Mouse (Mus musculus) forebrain, embryonic 13.5 days (tissue): ENCODE results near the gene Mybph. TPM values are rescaled to one million over a fixed set of nuclear protein-coding genes. Genes with fewer than 3 reads are reported as not detected.

Experiments
- ATAC-seq: fragments of 200-750 bp; cut with Nextera tagmentation; 2 replicates; pipeline ENCODE4 v1.8.0; 2017
- H3K27ac ChIP-seq: fragments of 300-500 bp; sonication (generic); 2 replicates; pipeline ENCODE4 v1.5.1; 2015; ENCODE audit warnings: inconsistent platforms, mild to moderate bottlenecking, moderate library complexity
- H3K27me3 ChIP-seq: fragments of 300-500 bp; sonication (generic); 2 replicates; pipeline ENCODE4 v1.6.1; 2015; ENCODE audit warnings: mild to moderate bottlenecking, inconsistent platforms
- H3K36me3 ChIP-seq: fragments of 300-500 bp; sonication (generic); 2 replicates; pipeline ENCODE4 v1.6.1; 2015; ENCODE audit warnings: mild to moderate bottlenecking, inconsistent platforms; ENCODE audit not compliant: poor library complexity, severe bottlenecking
- H3K4me1 ChIP-seq: fragments of 300-500 bp; sonication (generic); 2 replicates; pipeline ENCODE4 v1.6.1; 2015; ENCODE audit warnings: inconsistent platforms
- H3K4me2 ChIP-seq: fragments of 300-500 bp; sonication (generic); 2 replicates; pipeline ENCODE4 v1.6.1; 2015; ENCODE audit warnings: inconsistent platforms, mild to moderate bottlenecking, moderate library complexity
- H3K4me3 ChIP-seq: fragments of 300-500 bp; sonication (generic); 2 replicates; pipeline ENCODE4 v1.5.1; 2015; ENCODE audit warnings: mild to moderate bottlenecking, inconsistent platforms
- H3K9ac ChIP-seq: fragments of 300-500 bp; sonication (generic); 2 replicates; pipeline ENCODE4 v1.6.1; 2015; ENCODE audit warnings: mild to moderate bottlenecking, inconsistent platforms
- H3K9me3 ChIP-seq: fragments of 300-500 bp; sonication (generic); replicated peaks from 2 replicates; pipeline ENCODE4 v1.6.1; 2016; ENCODE audit warnings: inconsistent platforms
- WGBS: fragments of 180-500 bp; shearing (Covaris S2); methylation state at CpG from one replicate; pipeline ENCODE4 v1.1.7; 2015; 5-methylcytosine and 5-hydroxymethylcytosine counted together
- polyA plus RNA-seq: library from polyadenylated mRNA; unstranded; fragments of >200 nt; fragmentation: Nextera tagmentation; extraction: Ambion mirVana; gene quantifications from 2 replicates; pipeline ENCODE4 v1.2.1, GENCODE M21; 2015

Mybph gene
- polyA plus RNA-seq, 1 experiment from 2014 or later, result not detected

DNA sequence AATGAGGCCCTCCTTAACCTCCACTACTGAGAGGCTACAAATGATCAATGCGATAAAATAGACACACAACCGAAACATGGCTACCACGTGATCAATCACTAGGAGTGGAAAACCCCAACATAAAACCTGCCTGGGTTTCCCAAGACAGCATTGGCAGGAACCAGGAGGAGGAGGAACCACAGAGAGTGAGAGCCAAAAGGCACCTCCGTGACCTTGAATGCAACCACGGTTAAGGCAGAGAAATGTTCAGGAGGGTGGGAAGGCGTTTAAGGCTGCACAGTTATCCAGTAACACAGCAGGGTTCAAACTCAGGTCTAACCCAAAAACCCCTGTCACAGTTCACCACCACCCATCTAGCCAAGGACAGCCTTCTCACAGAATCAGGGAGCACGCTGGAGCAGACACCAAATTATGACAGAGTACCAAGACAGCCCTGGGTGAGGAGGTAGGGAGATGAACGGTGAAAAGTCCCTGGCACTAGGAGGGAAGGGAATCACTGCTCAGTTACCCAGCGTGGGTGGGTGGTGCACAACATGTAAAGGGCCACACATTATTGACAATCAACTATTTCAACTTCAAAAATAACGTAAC, 37.5 kb downstream of the Mybph start:
- Histone ChIP-seq H3K4me2 (no peak overlapping the region), H3K36me3 (no peaks in the 10 kb centered on the region), H3K27me3 (peaks cover 28% of the 10 kb centered on the region), H3K9me3 (no peaks in the 10 kb centered on the region), H3K4me1 (peaks cover 35% of the 10 kb centered on the region), H3K4me3 (no peak overlapping the region), H3K9ac (no peak overlapping the region), H3K27ac (no peak overlapping the region)
- ATAC-seq, result no peak
- WGBS, result 87% methylated on average over 10 of the region's 10 CpGs

- Histone ChIP-seq H3K4me3 (no peak overlapping the region), H3K27me3 (peaks cover 33% of the 10 kb centered on the region), H3K36me3 (no peaks in the 10 kb centered on the region), H3K9ac (no peak overlapping the region), H3K4me1 (peaks cover 35% of the 10 kb centered on the region), H3K27ac (no peak overlapping the region), H3K4me2 (no peak overlapping the region), H3K9me3 (no peaks in the 10 kb centered on the region)
- no peak for ATAC-seq
- WGBS, result 77% methylated on average over 3 of the region's 3 CpGs
Observed at GRCm38 (mm10) chr1:134231270-134231669, 38.0 kb downstream of the Mybph start.

DNA sequence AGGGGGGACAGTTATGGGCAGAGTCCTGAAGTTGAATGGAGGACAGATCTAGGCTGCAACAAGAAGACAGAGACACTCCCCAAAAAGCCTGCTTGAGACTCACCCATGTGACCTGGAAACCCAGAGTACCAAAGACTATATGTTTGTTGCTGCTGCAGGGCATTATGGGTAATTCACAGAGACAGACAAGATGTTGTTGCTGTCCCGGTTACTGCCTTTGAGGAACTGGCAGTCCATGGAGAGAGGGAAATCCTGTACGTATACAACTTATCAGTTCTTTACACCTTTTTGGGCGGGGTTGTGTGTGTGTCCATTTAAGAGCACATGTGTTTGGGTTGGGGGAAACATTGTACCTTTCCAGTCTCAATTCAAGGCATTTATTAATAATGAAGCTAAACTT, 38.4 kb downstream of the Mybph start:
- no peak overlapping the region for H3K4me3 ChIP-seq
- no peak overlapping the region for H3K27ac ChIP-seq
- H3K4me2 ChIP-seq, result no peak overlapping the region
- no peaks in the 10 kb centered on the region for H3K36me3 ChIP-seq
- H3K27me3 ChIP-seq, result peaks cover 37% of the 10 kb centered on the region
- no peak for ATAC-seq
- H3K9me3 ChIP-seq, result no peaks in the 10 kb centered on the region
- H3K4me1 ChIP-seq, result peaks cover 35% of the 10 kb centered on the region
- no peak overlapping the region for H3K9ac ChIP-seq
- WGBS, result 78% methylated on average over 3 of the region's 3 CpGs

DNA sequence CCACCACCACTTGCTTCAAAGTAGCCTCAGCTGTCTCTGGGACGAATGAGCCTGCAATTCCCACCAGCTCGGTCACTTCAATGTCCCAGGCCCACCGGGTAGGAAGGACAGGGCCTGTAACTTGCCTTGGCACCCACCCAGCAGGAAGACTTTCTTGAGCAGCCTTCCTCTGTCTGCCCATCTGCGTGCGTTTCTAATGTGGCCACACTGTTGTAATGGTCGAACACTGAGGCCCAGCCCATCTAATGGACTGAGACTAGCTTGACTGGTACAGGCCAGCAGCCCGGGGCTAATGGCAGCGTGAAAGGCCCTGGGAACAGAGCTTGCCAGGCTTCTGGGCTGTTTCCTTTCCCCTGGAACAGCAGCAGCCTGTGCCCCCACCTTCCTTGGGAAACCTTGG, 39.1 kb downstream of the Mybph start:
- peak overlapping the region; percentile 78; the same call in 1 of the 2 replicates for H3K4me2 ChIP-seq
- H3K9me3 ChIP-seq, result no peaks in the 10 kb centered on the region
- peaks cover 44% of the 10 kb centered on the region for H3K27me3 ChIP-seq
- ATAC-seq, result no peak
- H3K9ac ChIP-seq, result no peak overlapping the region
- H3K36me3 ChIP-seq, result no peaks in the 10 kb centered on the region
- H3K4me1 ChIP-seq, result peaks cover 35% of the 10 kb centered on the region
- WGBS, result 73% methylated on average over 8 of the region's 8 CpGs
- no peak overlapping the region for H3K4me3 ChIP-seq
- H3K27ac ChIP-seq, result no peak overlapping the region

GRCm38 (mm10) chr1:134232778-134233531, 39.7 kb downstream of the Mybph start:
- H3K4me2 ChIP-seq, result peak overlapping the region; percentile 78
- no peak overlapping the region for H3K9ac ChIP-seq
- no peaks in the 10 kb centered on the region for H3K36me3 ChIP-seq
- no peak overlapping the region for H3K4me3 ChIP-seq
- 43% methylated on average over 12 of the region's 12 CpGs for WGBS
- peaks cover 35% of the 10 kb centered on the region for H3K4me1 ChIP-seq
- H3K27ac ChIP-seq, result no peak overlapping the region
- no peak for ATAC-seq
- peaks cover 50% of the 10 kb centered on the region for H3K27me3 ChIP-seq
- H3K9me3 ChIP-seq, result no peaks in the 10 kb centered on the region

DNA sequence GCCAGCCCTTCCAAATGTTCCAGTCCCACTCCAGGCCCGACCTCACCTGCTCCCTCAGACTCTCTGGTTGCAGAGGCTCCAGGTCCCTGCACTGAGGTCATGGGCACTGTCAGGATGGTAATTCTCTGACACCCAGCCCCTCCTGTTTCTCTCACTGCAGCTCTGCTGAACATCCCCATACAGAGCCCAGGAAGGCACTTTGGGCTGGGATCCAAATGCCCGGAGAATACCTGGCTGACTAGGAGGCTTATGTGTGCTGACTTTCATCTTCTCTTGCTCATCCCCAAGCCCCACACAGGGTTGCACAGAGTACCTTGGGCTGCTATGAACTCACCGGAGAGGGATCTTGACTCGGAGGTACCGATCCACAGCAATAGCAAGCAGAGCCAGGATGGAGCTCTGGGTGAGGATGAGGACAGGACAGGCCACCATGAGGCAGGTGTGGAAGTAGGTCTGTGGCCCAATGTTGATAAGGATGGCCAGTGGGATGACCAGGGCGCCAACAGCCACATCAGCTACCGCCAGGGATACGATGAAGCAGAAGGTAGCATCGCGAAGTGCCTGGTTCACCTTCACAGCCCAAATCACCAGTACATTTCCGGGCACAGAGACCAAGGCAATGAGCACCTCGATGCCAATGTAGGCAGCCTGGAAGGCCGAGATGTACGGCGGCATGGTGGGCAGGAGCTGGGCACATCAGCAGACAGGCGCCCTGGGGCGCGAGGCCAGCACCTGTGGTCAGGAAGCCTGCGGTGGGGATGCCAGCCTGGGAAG, 40.6 kb downstream of the Mybph start:
- Histone ChIP-seq H3K4me2 (peak overlapping the region; percentile 78), H3K9ac (peak overlapping the region; percentile 58), H3K4me3 (peak overlapping the region; percentile 44), H3K36me3 (no peaks in the 10 kb centered on the region), H3K27ac (no peak overlapping the region), H3K9me3 (no peaks in the 10 kb centered on the region), H3K4me1 (peaks cover 35% of the 10 kb centered on the region), H3K27me3 (peaks cover 53% of the 10 kb centered on the region)
- 44% methylated on average over 19 of the region's 19 CpGs for WGBS
- ATAC-seq, result no peak

- ATAC-seq, result peak; percentile 44
- Histone ChIP-seq H3K4me1 (peaks cover 35% of the 10 kb centered on the region), H3K9ac (peak overlapping the region; percentile 58), H3K27ac (no peak overlapping the region), H3K36me3 (no peaks in the 10 kb centered on the region), H3K27me3 (peaks cover 55% of the 10 kb centered on the region), H3K9me3 (no peaks in the 10 kb centered on the region), H3K4me2 (peak overlapping the region; percentile 78), H3K4me3 (peak overlapping the region; percentile 44)
- WGBS, result 1% methylated on average over 41 of the region's 41 CpGs
Observed at GRCm38 (mm10) chr1:134234455-134235390, 41.5 kb downstream of the Mybph start.

DNA sequence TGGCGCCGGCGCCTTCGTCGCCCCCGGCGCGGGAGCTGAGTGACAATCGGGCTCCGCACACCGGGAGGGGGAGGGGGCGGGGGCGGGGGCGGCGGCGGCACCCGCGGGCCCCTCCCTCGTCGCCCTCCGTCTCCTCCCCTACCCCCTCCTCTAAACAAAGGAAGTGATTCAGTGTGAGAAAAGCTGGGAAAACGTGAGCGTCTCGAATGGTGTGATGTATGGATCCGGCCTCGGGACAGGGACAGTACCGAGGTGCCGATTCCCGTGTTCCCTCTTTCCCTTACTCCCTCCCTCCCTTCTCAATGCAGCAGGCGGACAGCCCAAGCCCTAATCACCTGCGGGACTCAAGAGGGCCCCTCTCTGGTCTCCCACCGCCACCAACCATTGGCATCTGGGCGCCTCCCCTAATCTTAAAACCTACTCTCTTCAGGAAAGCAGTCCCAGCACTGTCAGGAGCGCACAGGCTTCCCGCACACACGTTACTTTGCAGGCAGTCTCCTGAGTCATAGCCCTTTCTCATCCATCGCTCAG, 42.2 kb downstream of the Mybph start, which contains the start of gene Adora1:
TSS of gene Adora1 (minus strand) at position 41 of the 531 bp plus-strand sequence.
- Histone ChIP-seq H3K27me3 (peaks cover 55% of the 10 kb centered on the region), H3K36me3 (no peaks in the 10 kb centered on the region), H3K4me3 (peak within 1 kb of the TSS; percentile 44), H3K4me1 (peaks cover 35% of the 10 kb centered on the region), H3K9ac (peak within 1 kb of the TSS; percentile 58), H3K4me2 (peak within 1 kb of the TSS; percentile 78), H3K9me3 (no peaks in the 10 kb centered on the region), H3K27ac (no peak within 1 kb of the TSS)
- WGBS, result 1% methylated on average over 34 of the region's 37 CpGs
- peak; percentile 44 for ATAC-seq

GRCm38 (mm10) chr1:134236142-134236541, 42.9 kb downstream of the Mybph start:
- WGBS, result 22% methylated on average over 3 of the region's 3 CpGs
- Histone ChIP-seq H3K27me3 (peaks cover 55% of the 10 kb centered on the region), H3K36me3 (no peaks in the 10 kb centered on the region), H3K4me3 (no peak overlapping the region), H3K9me3 (no peaks in the 10 kb centered on the region), H3K4me2 (peak overlapping the region; percentile 78), H3K4me1 (peaks cover 35% of the 10 kb centered on the region), H3K9ac (no peak overlapping the region), H3K27ac (no peak overlapping the region)
- ATAC-seq, result 0 out of 2 replicates have a peak, but pooled peaks have one; percentile 9

- ATAC-seq, result no peak
- Histone ChIP-seq H3K9me3 (no peaks in the 10 kb centered on the region), H3K27ac (no peak overlapping the region), H3K9ac (no peak overlapping the region), H3K4me1 (peaks cover 31% of the 10 kb centered on the region), H3K36me3 (no peaks in the 10 kb centered on the region), H3K4me3 (no peak overlapping the region), H3K27me3 (peaks cover 55% of the 10 kb centered on the region), H3K4me2 (no peak overlapping the region)
- 86% methylated on average over 3 of the region's 3 CpGs for WGBS
Observed at GRCm38 (mm10) chr1:134237438-134237837, 44.2 kb downstream of the Mybph start.

- peaks cover 36% of the 10 kb centered on the region for H3K27me3 ChIP-seq
- no peak overlapping the region for H3K9ac ChIP-seq
- no peaks in the 10 kb centered on the region for H3K36me3 ChIP-seq
- no peak overlapping the region for H3K27ac ChIP-seq
- no peak for ATAC-seq
- WGBS, result 87% methylated on average over 9 of the region's 9 CpGs
- no peak overlapping the region for H3K4me3 ChIP-seq
- no peak overlapping the region for H3K4me2 ChIP-seq
- peaks cover 11% of the 10 kb centered on the region for H3K4me1 ChIP-seq
- no peaks in the 10 kb centered on the region for H3K9me3 ChIP-seq
Observed at GRCm38 (mm10) chr1:134240701-134241100, 47.5 kb downstream of the Mybph start.
